Mouse (Mus musculus) gastrocnemius, adult 2 months (tissue): ENCODE measurements around the gene Kcnk16. TPM values are rescaled to one million over a fixed set of nuclear protein-coding genes. Genes with fewer than 3 reads are reported as not detected.

Experiments used
- DNase-seq: peaks from one replicate; pipeline ENCODE4 v3.0.0; 2022
- H3K27ac ChIP-seq: fragments of 200-600 bp; 2 replicates; pipeline ENCODE4 v1.8.1; 2022; ENCODE audit warnings: mild to moderate bottlenecking
- H3K4me3 ChIP-seq: fragments of 200-600 bp; 2 replicates; pipeline ENCODE4 v1.8.1; 2022; ENCODE audit warnings: mild to moderate bottlenecking, moderate library complexity
- CTCF ChIP-seq: fragments of 200-600 bp; IDR thresholded peaks from 2 replicates; pipeline ENCODE4 v1.8.1; 2022; ENCODE audit warnings: antibody characterized with exemption, mild to moderate bottlenecking, moderate library complexity
- intact Hi-C: fragments of 180-260 bp; cut with DNase I; formaldehyde crosslinking; loops from one replicate; pipeline ENCODE4 v1.15.1; 2025
- total RNA-seq, 2 experiments: library from RNA; stranded (reverse); gene quantifications; 2 replicates each; pipeline ENCODE4 v1.2.3; 2021

Gene Kcnk16
- total RNA-seq, 2 experiments from 2014 or later: not detected

- intact Hi-C loops: no loop called here
- H3K4me3 ChIP-seq: no peak overlapping the region
- TF ChIP-seq CTCF: no peak
- no peak overlapping the region for H3K27ac ChIP-seq
- DNase-seq: peak; percentile 68
These were observed 18.5 kb downstream of the Kcnk16 start for GRCm38 (mm10) chr14:20250237-20251171.

- no peak overlapping the region for H3K27ac ChIP-seq
- intact Hi-C loops: no loop called here
- no peak for TF ChIP-seq CTCF
- DNase-seq: peak; percentile 7
- H3K4me3 ChIP-seq: no peak overlapping the region
These were observed 21.0 kb downstream of the Kcnk16 start for GRCm38 (mm10) chr14:20248001-20248400.

GRCm38 (mm10) chr14:20246811-20247266 lies 22.2 kb downstream of the Kcnk16 start:
- no peak for TF ChIP-seq CTCF
- DNase-seq: peak; percentile 84
- peak overlapping the region; percentile 49; the same call in 1 of the 2 replicates for H3K27ac ChIP-seq
- H3K4me3 ChIP-seq: no peak overlapping the region
- intact Hi-C loops: no loop called here

- peak; percentile 36 for DNase-seq
- no peak for TF ChIP-seq CTCF
- Histone ChIP-seq H3K27ac (no peak overlapping the region), H3K4me3 (no peak overlapping the region)
- intact Hi-C loops: no loop called here
These were observed 23.1 kb downstream of the Kcnk16 start for GRCm38 (mm10) chr14:20245861-20246260.

GRCm38 (mm10) chr14:20245318-20245717 lies 23.7 kb downstream of the Kcnk16 start:
- no peak overlapping the region for H3K27ac ChIP-seq
- TF ChIP-seq CTCF: no peak
- intact Hi-C loops: no loop called here
- DNase-seq: peak; percentile 75
- no peak overlapping the region for H3K4me3 ChIP-seq

GRCm38 (mm10) chr14:20243158-20243557 lies 25.8 kb downstream of the Kcnk16 start:
- Histone ChIP-seq H3K4me3 (no peak overlapping the region), H3K27ac (no peak overlapping the region)
- intact Hi-C loops: no loop called here
- TF ChIP-seq CTCF: no peak
- peak; percentile 10 for DNase-seq

- Histone ChIP-seq H3K27ac (no peak overlapping the region), H3K4me3 (no peak overlapping the region)
- no peak for TF ChIP-seq CTCF
- intact Hi-C loops: no loop called here
- DNase-seq: peak; percentile 24
These were observed 26.5 kb downstream of the Kcnk16 start for GRCm38 (mm10) chr14:20242454-20242853.

GRCm38 (mm10) chr14:20234403-20234802 lies 34.6 kb downstream of the Kcnk16 start:
- intact Hi-C loops: no loop called here
- TF ChIP-seq CTCF: no peak
- Histone ChIP-seq H3K4me3 (no peak overlapping the region), H3K27ac (no peak overlapping the region)
- no peak for DNase-seq

- Histone ChIP-seq H3K4me3 (no peak overlapping the region), H3K27ac (no peak overlapping the region)
- DNase-seq: no peak
- intact Hi-C loops: no loop called here
- TF ChIP-seq CTCF: no peak
These were observed 35.7 kb downstream of the Kcnk16 start for GRCm38 (mm10) chr14:20233016-20233980.

- Histone ChIP-seq H3K4me3 (no peak overlapping the region), H3K27ac (no peak overlapping the region)
- DNase-seq: no peak
- TF ChIP-seq CTCF: no peak
- intact Hi-C loops: no loop called here
These were observed 38.9 kb downstream of the Kcnk16 start for GRCm38 (mm10) chr14:20230063-20230491.

GRCm38 (mm10) chr14:20229437-20229836 lies 39.6 kb downstream of the Kcnk16 start:
- H3K27ac ChIP-seq: no peak overlapping the region
- intact Hi-C loops: no loop called here
- no peak for TF ChIP-seq CTCF
- no peak overlapping the region for H3K4me3 ChIP-seq
- no peak for DNase-seq

- intact Hi-C loops: no loop called here
- H3K27ac ChIP-seq: no peak overlapping the region
- peak; percentile 52 for DNase-seq
- no peak overlapping the region for H3K4me3 ChIP-seq
- TF ChIP-seq CTCF: no peak
These were observed 40.7 kb downstream of the Kcnk16 start for GRCm38 (mm10) chr14:20228336-20228735.

GRCm38 (mm10) chr14:20226982-20227381 lies 42.0 kb downstream of the Kcnk16 start:
- TF ChIP-seq CTCF: no peak
- Histone ChIP-seq H3K4me3 (no peak overlapping the region), H3K27ac (no peak overlapping the region)
- intact Hi-C loops: no loop called here
- no peak for DNase-seq
